Mouse (Mus musculus): ENCODE data around the gene Htra1.

Htra1 gene

DNA sequence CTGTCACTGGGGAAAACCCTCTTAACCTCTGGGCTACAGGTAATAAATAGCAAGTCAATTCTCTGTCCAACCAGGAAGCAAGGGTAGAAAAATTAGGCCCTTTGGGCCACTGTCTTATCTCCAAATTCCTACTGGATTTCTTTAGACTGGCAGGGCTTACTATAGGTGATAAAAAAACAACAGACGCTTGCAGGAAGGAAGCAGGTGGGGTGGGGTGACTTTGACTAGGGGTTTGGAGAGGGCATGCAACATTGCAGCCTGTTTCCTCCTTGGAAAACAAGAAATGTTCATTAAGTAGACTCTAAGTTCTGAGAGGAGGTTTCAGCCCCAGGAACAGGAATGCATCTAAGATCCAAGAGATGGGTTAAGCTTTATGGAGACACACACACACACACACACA, 88.9 kb downstream of the Htra1 start:
- no peak for DNase-seq

- DNase-seq: no peak
Observed at GRCm38 (mm10) chr7:131027557-131027956, 91.6 kb downstream of the Htra1 start.

DNA sequence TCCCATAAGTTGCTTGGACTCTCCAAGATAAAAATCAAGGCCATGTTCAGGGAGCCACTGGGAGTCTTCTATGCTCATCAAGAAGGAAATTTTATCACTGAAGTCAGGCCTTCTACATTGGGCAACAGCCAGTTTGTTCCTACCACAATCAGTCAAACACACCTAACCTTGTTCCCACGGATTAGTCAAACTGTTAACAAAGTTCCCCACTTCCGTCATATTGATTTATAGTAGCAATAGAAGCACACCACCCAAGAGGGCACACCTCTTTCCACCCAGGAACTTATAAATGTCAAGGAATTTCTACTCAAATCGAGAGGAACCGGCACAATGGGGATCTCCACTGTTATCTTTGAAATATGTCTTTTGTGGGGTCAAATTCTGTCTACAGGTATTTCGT, 95.8 kb downstream of the Htra1 start, which contains the start of gene Dmbt1:
TSS of gene Dmbt1 (plus strand) at position 299 of the 400 bp plus-strand sequence.
- no peak for DNase-seq

Data from lung, adult 18-20 months (tissue).